Mouse (Mus musculus) erythroblast, embryonic 14.5 days (primary cell): ENCODE data around the gene Kcmf1.

Source experiments
- GATA1 ChIP-seq: IDR thresholded peaks from 2 replicates; pipeline ENCODE4 v1.6.1; 2012; ENCODE audit warnings: low read length, inconsistent platforms, mixed read lengths
- TAL1 ChIP-seq: IDR thresholded peaks from 3 replicates; pipeline ENCODE4 v1.6.1; 2012; ENCODE audit warnings: low read length, inconsistent platforms, mixed read lengths

- TF ChIP-seq TAL1, result no peak
- TF ChIP-seq GATA1, result no peak
These were observed 47.6 kb downstream of the Kcmf1 start for GRCm38 (mm10) chr6:72852180-72852579.
